Mouse (Mus musculus): ENCODE results near the gene Zzef1. TPM values are rescaled to one million over a fixed set of nuclear protein-coding genes. Genes with fewer than 3 reads are reported as not detected.

Gene Zzef1
- polyA plus RNA-seq, 1 experiment from 2014 or later = 14.0 TPM

DNA sequence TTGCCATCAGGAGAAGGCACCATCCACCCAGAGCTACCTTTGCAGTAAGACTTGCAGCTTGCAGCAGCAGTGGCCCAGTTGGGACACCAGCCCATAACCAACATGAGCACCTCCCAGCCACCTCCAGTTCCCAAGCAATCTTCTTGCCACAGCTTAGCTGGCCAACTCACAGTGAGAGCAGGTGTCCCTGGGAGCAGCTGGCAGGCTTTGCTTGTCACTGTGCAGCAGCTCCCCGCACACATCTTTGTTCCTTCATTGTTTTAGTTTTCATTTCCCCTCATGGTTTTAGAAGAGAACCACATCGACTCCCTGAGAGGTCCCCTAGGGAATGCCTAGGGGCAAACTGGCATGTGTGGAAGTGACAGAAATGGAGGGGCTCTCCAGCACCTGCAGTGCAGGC lies 129.0 kb downstream of the Zzef1 start:
- no peak for ATAC-seq (ENCODE audit: low FRiP score, low read depth)
- Histone ChIP-seq H3K4me3 (no peak overlapping the region), H3K27ac (replicated peaks) (no peak overlapping the region), H3K27me3 (no peaks in the 10 kb centered on the region), H3K9me3 (no peaks in the 10 kb centered on the region), H3K4me2 (no peak overlapping the region), H3K4me1 (replicated peaks) (no peaks in the 10 kb centered on the region), H3K36me3 (peaks cover 41% of the 10 kb centered on the region), H3K9ac (no peak overlapping the region)
- 33% methylated on average over 2 of the region's 2 CpGs for WGBS

DNA sequence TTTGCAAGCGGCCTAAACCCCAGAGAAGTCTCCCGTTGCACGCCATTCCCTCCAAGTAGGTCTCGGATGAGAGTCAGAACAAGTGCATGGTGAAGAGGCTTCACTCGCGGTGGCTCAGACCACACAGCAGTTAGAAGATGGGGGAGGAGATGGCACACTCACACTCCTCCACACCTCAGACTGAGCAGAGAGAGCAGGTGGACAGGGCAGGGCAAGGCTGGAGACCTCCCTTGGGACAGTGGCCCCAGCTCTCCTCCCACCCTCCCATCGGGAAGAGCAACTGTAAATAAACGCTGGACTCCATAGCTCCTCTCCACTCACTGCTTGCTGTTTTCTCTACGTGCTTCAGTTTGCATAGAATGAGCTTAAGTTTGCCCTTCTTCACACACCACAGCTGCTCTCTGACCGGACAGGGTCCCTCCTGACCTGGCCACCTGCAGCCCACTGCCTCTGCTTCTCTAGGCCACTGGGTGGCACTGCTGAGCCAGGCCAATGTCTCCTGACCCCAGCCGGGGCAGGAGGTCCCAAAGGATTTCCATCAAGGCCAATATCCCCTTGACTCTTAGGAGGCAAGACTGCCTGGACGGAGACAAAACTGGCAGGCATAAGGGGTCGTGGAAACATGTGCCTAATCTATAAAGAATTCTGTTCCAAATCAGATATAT lies 130.3 kb downstream of the Zzef1 start:
- H3K9me3 ChIP-seq = no peaks in the 10 kb centered on the region
- no peaks in the 10 kb centered on the region for H3K4me1 ChIP-seq (replicated peaks)
- H3K4me2 ChIP-seq = no peak overlapping the region
- H3K4me3 ChIP-seq = no peak overlapping the region
- peaks cover 30% of the 10 kb centered on the region for H3K36me3 ChIP-seq
- H3K27ac ChIP-seq (replicated peaks) = no peak overlapping the region
- H3K27me3 ChIP-seq = no peaks in the 10 kb centered on the region
- H3K9ac ChIP-seq = no peak overlapping the region
- ATAC-seq (ENCODE audit: low FRiP score, low read depth) = 0 out of 2 replicates have a peak, but pooled peaks have one; percentile 15
- 52% methylated on average over 13 of the region's 13 CpGs for WGBS

DNA sequence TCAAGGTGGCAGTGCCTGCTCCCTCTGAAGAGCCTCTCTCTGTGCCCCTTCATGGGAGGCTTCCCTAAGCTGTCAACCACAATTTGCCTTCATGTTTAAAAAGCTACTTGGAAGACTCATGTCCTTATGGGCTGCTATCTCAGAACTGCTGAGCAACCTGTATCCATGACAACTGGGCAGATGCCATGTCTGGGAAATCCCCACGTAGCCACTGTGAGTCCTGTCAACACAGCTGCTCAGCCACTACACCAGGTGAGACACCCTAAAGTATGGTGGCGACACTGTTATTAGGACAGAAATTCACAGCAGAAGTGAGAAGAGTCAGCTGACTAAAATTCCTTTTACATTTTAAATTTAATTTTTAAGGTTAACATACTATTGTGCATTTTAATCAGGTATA lies 132.5 kb downstream of the Zzef1 start:
- Histone ChIP-seq H3K4me1 (replicated peaks) (no peaks in the 10 kb centered on the region), H3K4me2 (no peak overlapping the region), H3K27ac (replicated peaks) (no peak overlapping the region), H3K27me3 (no peaks in the 10 kb centered on the region), H3K9me3 (no peaks in the 10 kb centered on the region), H3K4me3 (no peak overlapping the region), H3K9ac (no peak overlapping the region), H3K36me3 (peaks cover 22% of the 10 kb centered on the region; the same call in 1 of the 2 replicates)
- ATAC-seq (ENCODE audit: low FRiP score, low read depth) = no peak
- WGBS = 42% methylated on average over 2 of the region's 2 CpGs

DNA sequence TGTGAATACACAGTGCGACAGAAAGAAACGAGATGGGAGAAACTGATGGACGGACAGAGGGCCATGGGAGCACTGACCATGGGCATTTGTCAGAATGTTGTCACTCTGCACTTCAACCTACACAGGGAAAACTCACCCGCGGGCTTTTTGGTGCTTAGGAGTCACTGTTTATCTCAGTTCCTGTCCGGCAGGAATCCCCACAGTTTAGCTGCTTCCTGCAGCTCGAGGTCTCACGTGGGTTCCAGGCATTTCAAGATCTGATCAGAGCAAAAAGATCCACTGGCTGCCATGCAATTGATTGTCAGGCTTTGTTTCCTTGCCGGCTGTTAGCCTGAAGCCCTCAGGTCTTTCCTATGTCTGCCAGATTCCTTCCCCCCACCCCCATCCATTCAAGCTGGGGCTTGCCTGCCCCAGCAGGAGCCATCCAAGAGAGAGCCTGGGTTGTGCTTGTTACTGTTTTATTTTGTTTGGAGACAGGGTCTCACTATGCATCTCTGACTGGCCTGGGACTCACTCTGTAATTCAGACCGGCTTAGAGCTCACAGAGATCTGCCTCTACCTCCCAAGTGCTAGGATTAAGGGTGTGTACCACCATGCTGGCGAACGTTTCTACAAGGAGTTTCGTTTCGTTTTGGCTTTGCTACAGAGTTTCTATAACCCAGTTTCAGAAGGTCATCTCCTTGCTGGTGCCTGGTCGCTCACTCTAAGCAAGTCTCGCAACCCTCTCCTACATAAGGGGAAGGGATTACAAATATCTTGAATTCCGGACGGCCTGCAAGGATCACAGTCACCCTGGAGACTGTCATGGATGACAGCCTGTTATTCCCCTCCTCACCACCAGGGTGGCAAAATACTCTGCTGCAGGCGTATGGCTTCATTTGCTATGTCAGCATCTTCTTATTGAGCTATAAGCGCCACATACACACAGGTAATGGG lies 144.4 kb downstream of the Zzef1 start:
- Histone ChIP-seq H3K4me3 (peak overlapping the region; percentile 17), H3K27ac (replicated peaks) (no peak overlapping the region), H3K9ac (no peak overlapping the region), H3K27me3 (no peaks in the 10 kb centered on the region), H3K4me2 (peak overlapping the region; percentile 28), H3K9me3 (no peaks in the 10 kb centered on the region), H3K36me3 (no peaks in the 10 kb centered on the region), H3K4me1 (replicated peaks) (no peaks in the 10 kb centered on the region; the same call in 1 of the 2 replicates)
- WGBS = 35% methylated on average over 20 of the region's 20 CpGs
- no peak for ATAC-seq (ENCODE audit: low FRiP score, low read depth)

DNA sequence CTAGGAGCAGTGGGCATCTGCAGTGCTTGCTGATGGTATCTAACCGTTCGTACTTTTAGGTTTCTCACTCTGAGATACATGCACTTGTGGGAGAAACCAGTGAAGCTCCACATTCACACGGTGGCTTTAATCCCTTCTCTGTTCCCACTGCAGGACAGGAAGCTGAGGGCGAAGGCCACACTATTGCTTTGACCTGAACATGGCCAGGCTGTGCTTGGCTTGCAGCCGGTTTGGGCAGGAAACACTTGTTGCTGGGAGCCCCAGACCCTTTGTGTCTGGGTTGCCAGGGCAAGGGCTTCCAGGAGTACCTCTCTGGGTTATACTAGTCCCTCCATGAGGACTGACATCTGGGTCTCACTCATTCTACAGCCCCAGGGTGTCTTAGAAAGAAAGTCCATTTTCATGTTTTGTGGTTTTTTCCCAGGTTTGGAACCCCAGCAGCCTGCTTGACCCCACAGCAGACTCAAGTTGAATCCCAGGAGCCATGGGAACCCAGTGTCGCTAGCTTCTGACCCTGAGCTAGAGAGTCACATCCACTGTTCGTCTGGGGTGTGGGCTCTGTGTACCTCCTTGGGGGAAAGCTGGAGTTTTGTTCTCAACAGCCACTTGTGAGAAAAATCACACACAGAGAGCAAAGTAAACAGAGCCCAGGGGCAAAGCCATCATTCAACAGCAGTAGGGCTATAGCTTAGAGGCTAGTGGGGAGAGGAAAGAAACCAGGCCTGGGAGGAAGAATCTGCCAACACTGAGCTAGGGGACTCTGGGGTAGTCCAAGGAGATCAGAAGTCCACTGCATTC lies 149.2 kb downstream of the Zzef1 start:
- ATAC-seq (ENCODE audit: low FRiP score, low read depth) = peak; percentile 6; the same call in 1 of the 2 replicates

DNA sequence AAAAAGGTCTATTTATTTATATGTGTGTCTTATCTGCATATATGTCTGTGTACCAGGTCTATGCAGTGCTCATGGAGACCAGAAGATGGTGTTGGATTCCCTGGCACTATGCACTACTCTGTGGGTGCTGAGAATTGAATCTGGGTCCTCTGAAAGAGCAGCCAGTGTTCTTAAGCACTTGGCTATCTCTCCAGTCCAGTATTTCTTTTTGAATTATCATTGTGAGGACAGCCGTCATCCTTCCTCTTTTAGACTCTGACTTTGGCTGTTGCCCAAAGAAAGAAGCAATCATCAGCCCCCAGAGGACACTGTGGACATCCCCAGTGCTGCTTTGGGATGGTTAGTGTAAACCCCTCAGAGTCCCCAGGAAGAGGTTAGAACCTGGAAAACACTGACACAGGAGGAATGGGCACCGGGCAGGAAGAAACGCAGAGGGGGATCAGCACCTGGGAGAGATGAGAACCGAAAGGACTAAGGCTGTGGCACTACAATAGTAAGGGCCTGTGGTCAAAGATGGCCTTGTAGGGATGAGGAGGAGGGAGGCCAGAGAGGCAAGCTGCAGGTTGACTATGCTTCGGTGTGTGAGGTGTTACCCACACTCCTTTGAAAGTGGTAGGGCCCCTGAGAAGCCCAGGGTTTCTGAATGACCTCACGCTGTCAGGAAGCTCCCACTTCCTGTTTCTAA lies 150.0 kb downstream of the Zzef1 start:
- Histone ChIP-seq H3K4me3 (no peak overlapping the region), H3K4me1 (replicated peaks) (no peaks in the 10 kb centered on the region), H3K27me3 (no peaks in the 10 kb centered on the region), H3K36me3 (no peaks in the 10 kb centered on the region), H3K9me3 (no peaks in the 10 kb centered on the region), H3K4me2 (no peak overlapping the region), H3K9ac (no peak overlapping the region), H3K27ac (replicated peaks) (no peak overlapping the region)
- WGBS = 62% methylated on average over 6 of the region's 6 CpGs
- no peak for ATAC-seq (ENCODE audit: low FRiP score, low read depth)

More for the DNA sequence above, 149.2 kb downstream of the Zzef1 start:
- H3K4me2 ChIP-seq = no peak overlapping the region
- H3K27me3 ChIP-seq = no peaks in the 10 kb centered on the region
- H3K36me3 ChIP-seq = no peaks in the 10 kb centered on the region
- 62% methylated on average over 7 of the region's 7 CpGs for WGBS
- no peak overlapping the region for H3K4me3 ChIP-seq
- no peak overlapping the region for H3K9ac ChIP-seq
- no peaks in the 10 kb centered on the region; the same call in 1 of the 2 replicates for H3K4me1 ChIP-seq (replicated peaks)
- H3K9me3 ChIP-seq = no peaks in the 10 kb centered on the region
- H3K27ac ChIP-seq (replicated peaks) = no peak overlapping the region

DNA sequence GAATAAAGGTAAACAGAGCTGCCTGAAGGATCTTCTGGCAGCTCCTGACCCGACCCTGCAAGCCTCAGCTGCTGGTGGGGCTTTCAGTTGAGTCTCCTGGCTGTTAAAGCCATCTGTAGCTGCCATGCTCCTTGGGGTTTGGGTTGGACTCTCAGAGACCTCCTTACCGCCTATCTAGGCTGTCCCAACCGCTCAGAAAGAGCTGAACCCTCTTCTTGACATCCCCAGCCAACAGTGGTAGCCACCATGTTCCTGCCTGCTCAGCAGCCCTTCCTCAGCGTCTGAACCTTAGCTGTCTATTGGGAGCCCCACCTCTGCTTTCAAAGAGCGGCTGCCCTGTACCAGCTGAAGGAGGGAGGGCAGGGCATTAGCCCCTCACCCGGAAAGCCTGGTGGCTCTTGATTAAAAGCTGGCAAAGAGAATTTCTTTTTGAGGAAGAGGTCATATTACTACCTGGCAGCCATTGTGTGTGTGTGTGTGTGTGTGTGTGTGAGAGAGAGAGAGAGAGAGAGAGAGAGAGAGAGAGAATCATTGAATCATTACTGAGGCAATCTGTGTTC lies 150.6 kb downstream of the Zzef1 start:
- no peaks in the 10 kb centered on the region for H3K9me3 ChIP-seq
- no peaks in the 10 kb centered on the region for H3K27me3 ChIP-seq
- ATAC-seq (ENCODE audit: low FRiP score, low read depth) = no peak
- H3K4me2 ChIP-seq = no peak overlapping the region
- H3K36me3 ChIP-seq = no peaks in the 10 kb centered on the region
- H3K4me3 ChIP-seq = no peak overlapping the region
- H3K27ac ChIP-seq (replicated peaks) = no peak overlapping the region
- no peak overlapping the region for H3K9ac ChIP-seq
- WGBS = 59% methylated on average over 6 of the region's 6 CpGs
- H3K4me1 ChIP-seq (replicated peaks) = no peaks in the 10 kb centered on the region

DNA sequence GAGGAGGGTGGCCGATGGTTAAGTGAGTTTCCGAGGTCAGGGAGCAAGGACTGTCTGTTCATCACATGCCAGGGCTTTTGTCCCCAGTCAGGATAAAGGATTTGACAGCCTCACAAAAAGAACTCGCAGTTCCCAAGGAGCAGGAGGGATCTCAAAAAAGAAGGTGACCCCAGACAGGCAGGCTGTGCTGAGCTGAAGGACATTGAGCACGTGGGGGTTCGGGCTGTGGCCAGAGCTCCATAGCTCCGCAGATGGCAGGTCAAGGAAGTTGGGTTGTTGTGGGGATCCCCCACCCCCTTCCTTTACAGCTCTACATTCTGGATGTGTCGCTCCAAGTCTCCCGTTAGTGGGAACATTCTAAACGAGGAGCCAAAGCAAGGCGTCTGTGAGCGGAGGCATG lies 151.8 kb downstream of the Zzef1 start:
- WGBS = 19% methylated on average over 11 of the region's 11 CpGs
- Histone ChIP-seq H3K9ac (no peak overlapping the region), H3K36me3 (no peaks in the 10 kb centered on the region), H3K9me3 (no peaks in the 10 kb centered on the region), H3K27me3 (no peaks in the 10 kb centered on the region), H3K4me3 (no peak overlapping the region), H3K4me1 (replicated peaks) (no peaks in the 10 kb centered on the region), H3K4me2 (no peak overlapping the region), H3K27ac (replicated peaks) (no peak overlapping the region)
- ATAC-seq (ENCODE audit: low FRiP score, low read depth) = no peak

DNA sequence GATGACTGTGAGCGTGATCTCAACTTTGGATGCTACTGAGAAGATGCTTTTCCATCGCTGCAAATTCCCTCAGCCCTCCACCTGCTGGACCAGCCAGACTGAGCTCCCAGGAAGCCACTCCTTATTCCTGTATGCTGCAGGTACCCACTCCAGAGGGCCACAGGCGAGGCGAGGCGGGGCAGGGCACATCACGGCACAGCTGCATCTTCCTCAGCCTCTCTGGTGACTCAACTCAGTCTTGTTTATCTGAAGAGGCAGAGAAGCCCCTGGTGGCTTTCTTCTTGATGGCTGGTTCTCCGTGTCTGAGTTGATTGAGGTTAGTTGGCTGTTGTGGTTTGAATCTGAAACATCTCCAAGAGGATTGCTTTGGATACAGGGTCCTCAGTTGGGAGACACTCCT lies 152.2 kb downstream of the Zzef1 start:
- no peak for ATAC-seq (ENCODE audit: low FRiP score, low read depth)
- Histone ChIP-seq H3K9me3 (no peaks in the 10 kb centered on the region), H3K4me3 (no peak overlapping the region), H3K4me2 (no peak overlapping the region), H3K27me3 (no peaks in the 10 kb centered on the region), H3K9ac (no peak overlapping the region), H3K27ac (replicated peaks) (no peak overlapping the region), H3K4me1 (replicated peaks) (no peaks in the 10 kb centered on the region), H3K36me3 (no peaks in the 10 kb centered on the region)
- 66% methylated on average over 7 of the region's 7 CpGs for WGBS

DNA sequence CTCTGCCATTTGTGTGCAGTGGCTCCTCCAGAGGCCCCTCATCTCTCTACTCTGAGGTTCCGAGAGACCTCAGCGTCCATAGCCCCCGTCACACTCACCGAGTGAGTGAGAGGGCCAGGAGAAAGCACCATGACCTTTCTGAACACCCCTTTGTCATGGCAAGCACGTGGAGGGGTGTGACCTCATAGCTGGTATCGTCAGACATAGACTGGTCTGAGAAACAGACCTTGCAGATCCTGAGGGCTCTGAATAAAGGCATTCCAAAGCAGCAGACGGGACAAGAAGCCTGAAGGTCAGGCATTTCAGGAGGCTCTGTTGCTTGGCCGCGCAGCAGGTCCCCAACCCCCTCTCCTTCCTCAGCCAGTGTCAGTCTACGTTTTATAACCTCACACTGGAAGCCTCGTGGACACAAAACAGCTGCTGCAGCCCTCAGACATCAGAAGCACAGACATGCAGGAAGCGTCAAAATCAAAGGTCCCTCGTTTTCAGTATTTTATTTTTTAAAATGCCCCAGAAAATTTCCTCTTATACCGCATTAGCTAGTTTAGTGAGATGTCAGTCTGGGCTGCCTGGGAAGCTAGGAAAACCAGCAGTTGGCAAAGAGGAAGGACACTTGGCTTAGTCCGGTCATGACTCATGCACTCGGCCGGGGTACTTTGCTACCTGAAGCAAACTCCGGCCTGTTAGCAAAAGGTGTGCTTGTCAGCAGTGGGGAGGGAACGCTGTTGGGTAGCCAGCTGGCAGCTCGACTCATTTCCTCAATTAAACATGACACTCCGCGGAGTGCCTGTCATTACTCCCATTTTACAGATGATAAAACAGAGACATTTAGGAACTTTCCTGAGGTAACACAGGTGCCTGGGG lies 155.3 kb downstream of the Zzef1 start:
- Histone ChIP-seq H3K4me1 (replicated peaks) (no peaks in the 10 kb centered on the region), H3K27ac (replicated peaks) (no peak overlapping the region), H3K9me3 (no peaks in the 10 kb centered on the region), H3K4me3 (no peak overlapping the region), H3K9ac (no peak overlapping the region), H3K27me3 (no peaks in the 10 kb centered on the region), H3K36me3 (no peaks in the 10 kb centered on the region), H3K4me2 (no peak overlapping the region)
- ATAC-seq (ENCODE audit: low FRiP score, low read depth) = no peak
- WGBS = 62% methylated on average over 22 of the region's 22 CpGs

All from hindbrain, embryonic 15.5 days (tissue).